Mouse (Mus musculus): ENCODE data around the gene 1700008O03Rik. TPM values are rescaled to one million over a fixed set of nuclear protein-coding genes. Genes with fewer than 3 reads are reported as not detected.

1700008O03Rik gene
- polyA plus RNA-seq, 1 experiment from 2014 or later: 1.1 TPM

GRCm38 (mm10) chr7:44374756-44375155, 10.9 kb downstream of the 1700008O03Rik start:
- Histone ChIP-seq H3K36me3 (no peaks in the 10 kb centered on the region), H3K27ac (peak overlapping the region; percentile 68), H3K4me1 (peaks cover 19% of the 10 kb centered on the region), H3K4me3 (replicated peaks) (peak overlapping the region; percentile 66), H3K4me2 (peak overlapping the region; percentile 85), H3K9me3 (replicated peaks) (no peaks in the 10 kb centered on the region), H3K9ac (peak overlapping the region; percentile 59), H3K27me3 (peaks cover 4% of the 10 kb centered on the region)
- WGBS: 1% methylated on average over 5 of the region's 5 CpGs
- ATAC-seq (replicated peaks; ENCODE audit: low FRiP score): peak; percentile 27

GRCm38 (mm10) chr7:44373889-44374652, 11.5 kb downstream of the 1700008O03Rik start:
- H3K36me3 ChIP-seq: no peaks in the 10 kb centered on the region
- H3K4me1 ChIP-seq: peaks cover 19% of the 10 kb centered on the region
- WGBS: under 1% methylated on average over 19 of the region's 19 CpGs
- peaks cover under 1% of the 10 kb centered on the region for H3K27me3 ChIP-seq
- peak overlapping the region; percentile 85 for H3K4me2 ChIP-seq
- peak overlapping the region; percentile 66 for H3K4me3 ChIP-seq (replicated peaks)
- H3K27ac ChIP-seq: peak overlapping the region; percentile 68
- H3K9me3 ChIP-seq (replicated peaks): no peaks in the 10 kb centered on the region
- H3K9ac ChIP-seq: peak overlapping the region; percentile 59
- peak; percentile 93 for ATAC-seq (replicated peaks; ENCODE audit: low FRiP score)

GRCm38 (mm10) chr7:44373460-44373859, 12.2 kb downstream of the 1700008O03Rik start:
- H3K9ac ChIP-seq: peak overlapping the region; percentile 59
- H3K4me1 ChIP-seq: peaks cover 19% of the 10 kb centered on the region
- 10% methylated on average over 7 of the region's 7 CpGs for WGBS
- no peaks in the 10 kb centered on the region; the same call in 1 of the 2 replicates for H3K27me3 ChIP-seq
- H3K27ac ChIP-seq: no peak overlapping the region
- H3K36me3 ChIP-seq: no peaks in the 10 kb centered on the region
- H3K4me2 ChIP-seq: peak overlapping the region; percentile 85
- no peaks in the 10 kb centered on the region for H3K9me3 ChIP-seq (replicated peaks)
- ATAC-seq (replicated peaks; ENCODE audit: low FRiP score): no peak; the same call in none of the 2 replicates
- peak overlapping the region; percentile 66 for H3K4me3 ChIP-seq (replicated peaks)

- Histone ChIP-seq H3K4me3 (replicated peaks) (no peak overlapping the region), H3K9me3 (replicated peaks) (no peaks in the 10 kb centered on the region), H3K27ac (no peak overlapping the region), H3K9ac (no peak overlapping the region), H3K27me3 (no peaks in the 10 kb centered on the region), H3K4me1 (peaks cover 15% of the 10 kb centered on the region), H3K36me3 (no peaks in the 10 kb centered on the region), H3K4me2 (peak overlapping the region; percentile 85; the same call in 1 of the 2 replicates)
- no peak for ATAC-seq (replicated peaks; ENCODE audit: low FRiP score)
- 93% methylated on average over 8 of the region's 8 CpGs for WGBS
These were observed 12.9 kb downstream of the 1700008O03Rik start for GRCm38 (mm10) chr7:44372678-44373077.

- Histone ChIP-seq H3K4me1 (peaks cover 42% of the 10 kb centered on the region), H3K36me3 (no peaks in the 10 kb centered on the region), H3K4me2 (peak overlapping the region; percentile 95), H3K9me3 (replicated peaks) (no peaks in the 10 kb centered on the region), H3K27ac (no peak overlapping the region), H3K27me3 (peaks cover 57% of the 10 kb centered on the region), H3K9ac (no peak overlapping the region), H3K4me3 (replicated peaks) (peak overlapping the region; percentile 59)
- ATAC-seq (replicated peaks; ENCODE audit: low FRiP score): peak; percentile 19
- WGBS: 9% methylated on average over 21 of the region's 21 CpGs
These were observed 24.8 kb downstream of the 1700008O03Rik start for GRCm38 (mm10) chr7:44360792-44361301.

- peaks cover 65% of the 10 kb centered on the region for H3K27me3 ChIP-seq
- H3K4me1 ChIP-seq: peaks cover 42% of the 10 kb centered on the region
- peak overlapping the region; percentile 59 for H3K4me3 ChIP-seq (replicated peaks)
- peak overlapping the region; percentile 48; the same call in 1 of the 2 replicates for H3K9ac ChIP-seq
- H3K9me3 ChIP-seq (replicated peaks): no peaks in the 10 kb centered on the region
- ATAC-seq (replicated peaks; ENCODE audit: low FRiP score): peak; percentile 69
- under 1% methylated on average over 54 of the region's 54 CpGs for WGBS
- H3K4me2 ChIP-seq: peak overlapping the region; percentile 95
- H3K27ac ChIP-seq: no peak overlapping the region
- no peaks in the 10 kb centered on the region for H3K36me3 ChIP-seq
These were observed 25.5 kb downstream of the 1700008O03Rik start for GRCm38 (mm10) chr7:44359908-44360672.

- H3K27ac ChIP-seq: no peak overlapping the region
- peak; percentile 9; the same call in 1 of the 2 replicates for ATAC-seq (replicated peaks; ENCODE audit: low FRiP score)
These were observed 26.6 kb downstream of the 1700008O03Rik start for GRCm38 (mm10) chr7:44358886-44359654.

GRCm38 (mm10) chr7:44358012-44358411, 27.6 kb downstream of the 1700008O03Rik start:
- WGBS: 15% methylated on average over 5 of the region's 5 CpGs
- 0 out of 2 replicates have a peak overlapping the region, but pooled peaks have one; percentile 31 for H3K4me2 ChIP-seq
- no peak for ATAC-seq (replicated peaks; ENCODE audit: low FRiP score)

More at GRCm38 (mm10) chr7:44358886-44359654, 26.6 kb downstream of the 1700008O03Rik start:
- Histone ChIP-seq H3K4me2 (peak overlapping the region; percentile 95), H3K36me3 (no peaks in the 10 kb centered on the region), H3K4me3 (replicated peaks) (peak overlapping the region; percentile 59), H3K27me3 (peaks cover 75% of the 10 kb centered on the region), H3K9ac (peak overlapping the region; percentile 43; the same call in 1 of the 2 replicates), H3K4me1 (peaks cover 46% of the 10 kb centered on the region), H3K9me3 (replicated peaks) (no peaks in the 10 kb centered on the region)
- WGBS: 3% methylated on average over 25 of the region's 26 CpGs

GRCm38 (mm10) chr7:44357531-44357930, 28.1 kb downstream of the 1700008O03Rik start:
- no peak overlapping the region for H3K27ac ChIP-seq
- WGBS: 19% methylated on average over 10 of the region's 10 CpGs
- peak overlapping the region; percentile 31 for H3K4me3 ChIP-seq (replicated peaks)
- no peaks in the 10 kb centered on the region for H3K36me3 ChIP-seq
- peaks cover 61% of the 10 kb centered on the region for H3K4me1 ChIP-seq
- no peak for ATAC-seq (replicated peaks; ENCODE audit: low FRiP score)
- H3K4me2 ChIP-seq: peak overlapping the region; percentile 36
- H3K9me3 ChIP-seq (replicated peaks): no peaks in the 10 kb centered on the region
- H3K27me3 ChIP-seq: peaks cover 87% of the 10 kb centered on the region
- no peak overlapping the region for H3K9ac ChIP-seq

More at GRCm38 (mm10) chr7:44358012-44358411, 27.6 kb downstream of the 1700008O03Rik start:
- Histone ChIP-seq H3K27ac (no peak overlapping the region), H3K4me1 (peaks cover 57% of the 10 kb centered on the region), H3K9me3 (replicated peaks) (no peaks in the 10 kb centered on the region), H3K36me3 (no peaks in the 10 kb centered on the region), H3K4me3 (replicated peaks) (0 out of 2 replicates have a peak overlapping the region, but pooled peaks have one; percentile 9), H3K9ac (no peak overlapping the region), H3K27me3 (peaks cover 85% of the 10 kb centered on the region)

- Histone ChIP-seq H3K4me1 (peaks cover 68% of the 10 kb centered on the region), H3K27ac (no peak overlapping the region), H3K27me3 (peaks cover 87% of the 10 kb centered on the region), H3K36me3 (no peaks in the 10 kb centered on the region), H3K4me3 (replicated peaks) (peak overlapping the region; percentile 31), H3K4me2 (peak overlapping the region; percentile 36), H3K9me3 (replicated peaks) (no peaks in the 10 kb centered on the region), H3K9ac (no peak overlapping the region)
- under 1% methylated on average over 35 of the region's 35 CpGs for WGBS
- no peak for ATAC-seq (replicated peaks; ENCODE audit: low FRiP score)
These were observed 28.8 kb downstream of the 1700008O03Rik start for GRCm38 (mm10) chr7:44356590-44357481.
